Mouse (Mus musculus): ENCODE results near the gene Agtrap.
"Not testable (repeated sequence)": the region's sequence is repeated elsewhere in the genome, so short reads cannot be mapped to it uniquely, and the experiment has no call there.

Gene Agtrap

DNA sequence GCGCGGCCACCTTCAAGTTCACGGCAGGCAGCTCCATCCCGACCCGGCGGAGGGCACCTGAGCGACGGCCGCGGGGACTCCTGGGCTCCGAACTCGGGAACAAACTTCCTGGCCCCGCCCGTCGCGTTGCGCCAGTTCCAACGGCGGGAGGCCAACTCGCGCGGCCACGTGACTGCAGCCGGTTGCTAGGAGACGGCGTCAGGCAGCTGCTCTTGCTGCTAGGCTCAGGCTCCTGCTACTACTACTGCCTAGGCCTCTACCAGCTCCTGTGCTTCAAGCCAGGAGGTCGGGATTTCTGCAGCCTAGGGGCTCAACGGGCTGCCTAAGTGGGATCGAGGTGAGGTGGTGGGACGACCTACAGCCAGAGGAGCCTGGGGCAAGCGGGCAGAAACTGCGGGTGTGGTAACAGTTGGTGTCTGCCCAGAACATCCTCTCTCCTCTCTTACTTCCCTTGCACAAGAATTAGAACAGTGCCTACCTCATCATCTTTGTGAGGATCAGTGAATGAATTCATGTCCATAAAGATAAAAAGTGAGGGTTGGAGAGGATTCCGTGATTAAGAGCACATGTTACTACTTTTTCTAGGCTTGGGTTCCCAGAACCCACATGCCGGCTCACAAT, at the start of gene Agtrap:
Gene Agtrap (minus strand): TSS at position 125 of the 621 bp plus-strand sequence.
- peak; percentile 92 for DNase-seq (ENCODE audit: extremely low spot score, low spot score)

- no peak for DNase-seq (ENCODE audit: extremely low spot score, low spot score)
Observed at GRCm38 (mm10) chr4:148137503-148137902, 49.7 kb upstream of the Agtrap start.

DNA sequence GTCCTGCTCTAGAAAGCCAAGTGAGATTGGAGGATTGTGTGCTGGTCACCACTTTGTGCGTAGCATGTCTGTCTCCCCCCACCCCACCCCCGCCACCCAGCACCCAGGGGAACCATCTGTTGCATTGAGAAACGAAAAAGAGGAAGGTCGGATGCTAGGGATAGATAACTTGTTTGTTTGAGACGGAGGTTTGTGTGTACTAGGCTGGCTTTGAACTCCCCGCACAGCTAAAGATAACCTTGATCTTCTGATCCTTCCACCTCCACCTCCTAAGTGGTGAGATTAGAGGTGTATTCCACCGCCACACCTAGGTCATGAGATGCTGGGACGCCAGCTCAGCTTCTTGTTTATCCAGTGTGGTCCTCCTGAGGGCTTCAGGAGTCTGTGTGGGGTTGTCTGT, 47.2 kb upstream of the Agtrap start:
- no peak for DNase-seq (ENCODE audit: extremely low spot score, low spot score)

DNA sequence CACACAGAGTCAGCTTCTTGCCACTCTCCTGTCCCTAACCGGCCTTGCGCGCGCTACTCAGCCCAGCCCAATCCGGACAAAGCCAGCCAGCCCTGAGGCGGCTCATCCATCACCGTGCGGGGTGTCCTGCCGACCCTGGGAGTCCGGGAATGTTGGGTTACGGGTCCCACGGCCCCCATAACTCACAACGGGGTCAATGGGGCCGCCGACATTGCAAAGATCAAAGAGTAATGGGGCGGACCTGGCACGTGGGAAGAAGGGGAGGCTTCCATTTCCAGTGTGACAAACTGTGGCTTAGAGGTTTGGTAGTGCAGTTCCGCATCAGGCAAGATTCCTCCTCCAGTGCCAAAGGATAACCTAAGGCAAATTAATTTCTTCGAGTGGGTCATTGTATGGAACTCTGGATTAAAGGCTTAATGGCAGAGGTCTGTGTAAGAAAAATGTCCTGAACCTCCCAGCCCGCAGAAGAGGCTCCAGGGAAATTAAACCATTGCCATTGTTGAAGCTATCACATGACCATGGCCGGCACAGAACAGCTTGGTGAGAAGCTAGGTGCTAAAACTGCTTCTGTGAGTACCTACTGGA, 43.8 kb upstream of the Agtrap start:
- peak; percentile 93 for DNase-seq (ENCODE audit: extremely low spot score, low spot score)

DNA sequence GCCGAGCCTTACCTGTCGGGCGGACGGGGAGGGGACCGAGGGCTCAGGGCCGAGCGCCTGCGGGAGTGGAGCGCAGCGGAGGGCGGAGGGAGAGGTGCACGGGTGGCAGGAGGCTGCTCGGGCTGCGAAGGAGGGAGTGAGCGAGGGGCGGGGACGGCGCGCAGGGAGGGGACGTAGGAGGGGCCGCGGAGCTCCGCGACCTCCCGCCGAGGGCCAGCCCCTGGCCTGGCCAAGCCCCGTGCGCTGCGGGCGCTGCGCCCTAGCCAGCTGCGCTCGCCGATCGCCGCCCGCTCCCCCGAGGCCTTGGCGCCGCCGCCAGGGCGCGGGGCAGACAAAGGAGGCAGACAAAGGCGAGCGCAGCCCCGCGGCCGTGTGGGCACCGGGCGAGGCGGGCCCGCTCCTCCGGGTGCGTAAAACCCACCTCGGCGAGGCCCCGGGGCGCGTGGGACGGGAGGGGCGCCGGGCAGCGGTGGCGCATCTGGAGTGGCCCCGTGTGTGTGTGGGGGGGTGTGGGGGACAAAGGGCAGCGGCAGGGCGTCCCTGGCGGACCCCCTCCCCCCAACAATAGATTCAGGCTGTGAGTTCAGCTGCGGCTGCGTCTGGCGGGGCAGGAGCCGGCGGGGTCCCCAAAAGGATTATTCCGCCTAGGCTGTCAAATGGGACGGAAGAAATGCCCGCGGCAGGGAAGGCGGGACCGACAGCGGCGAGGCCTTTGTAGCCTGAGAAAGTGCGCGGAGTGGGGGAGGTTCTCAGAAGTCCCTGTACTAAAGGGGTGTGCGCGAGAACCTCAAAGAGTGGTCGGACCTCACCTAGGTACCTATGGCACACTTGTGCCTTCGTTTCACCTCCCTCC, 43.0 kb upstream of the Agtrap start, which contains the start of gene Draxin:
Gene Draxin (minus strand): TSS at position 138 of the 853 bp plus-strand sequence.
- peak; percentile 82 for DNase-seq (ENCODE audit: extremely low spot score, low spot score)

- DNase-seq (ENCODE audit: extremely low spot score, low spot score): no peak
Observed at GRCm38 (mm10) chr4:148130133-148130532, 42.3 kb upstream of the Agtrap start, which contains the start of gene Mad2l2. Mad2l2 (plus strand) TSS chr4:148130384.

GRCm38 (mm10) chr4:148128672-148129071, 40.8 kb upstream of the Agtrap start:
- no peak for DNase-seq (ENCODE audit: extremely low spot score, low spot score)

DNA sequence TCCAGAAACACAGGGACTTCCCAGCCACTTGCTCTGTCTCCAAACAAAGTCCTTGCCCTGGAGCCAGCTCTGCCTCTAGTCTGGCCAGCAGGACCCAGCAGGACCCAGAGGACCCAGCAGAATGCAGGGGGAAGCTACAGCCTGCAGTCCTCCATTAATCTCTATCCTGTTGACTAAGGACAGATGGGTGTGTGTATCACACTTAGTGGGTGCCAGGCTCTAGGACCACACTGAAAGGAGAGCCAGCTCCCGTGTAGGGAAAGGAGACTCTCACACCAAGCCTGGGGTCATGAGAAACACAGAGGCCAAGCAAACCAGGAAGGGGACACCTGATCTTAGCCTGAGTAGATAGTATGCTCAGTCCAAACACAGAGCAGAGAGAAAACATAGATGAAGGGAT, 40.4 kb upstream of the Agtrap start:
- no peak for DNase-seq (ENCODE audit: extremely low spot score, low spot score)

- DNase-seq (ENCODE audit: extremely low spot score, low spot score): no peak
Observed at GRCm38 (mm10) chr4:148122694-148123066, 34.8 kb upstream of the Agtrap start.

- peak; percentile 43 for DNase-seq (ENCODE audit: extremely low spot score, low spot score)
Observed at GRCm38 (mm10) chr4:148121982-148122693, 34.3 kb upstream of the Agtrap start.

DNA sequence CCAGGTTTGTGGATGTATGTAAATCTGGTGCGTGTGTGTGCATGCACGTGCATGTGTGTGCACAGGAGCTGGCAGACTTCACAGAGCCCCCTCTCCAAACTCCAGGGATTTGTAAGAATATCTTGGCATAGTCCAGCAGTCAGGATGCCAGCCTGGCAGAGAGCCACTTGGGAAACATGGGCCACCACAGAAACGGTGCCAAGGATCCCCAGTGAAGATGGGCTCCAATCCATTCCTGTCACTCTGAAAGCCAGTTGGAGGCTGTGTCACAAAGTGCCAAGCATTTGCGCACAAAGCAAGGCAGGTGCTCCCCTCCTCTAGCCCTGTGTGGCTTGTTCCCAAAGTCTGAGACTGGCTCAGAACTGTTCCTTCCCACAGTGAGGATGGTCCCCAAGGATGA, 33.5 kb upstream of the Agtrap start:
- DNase-seq (ENCODE audit: extremely low spot score, low spot score): no peak

DNA sequence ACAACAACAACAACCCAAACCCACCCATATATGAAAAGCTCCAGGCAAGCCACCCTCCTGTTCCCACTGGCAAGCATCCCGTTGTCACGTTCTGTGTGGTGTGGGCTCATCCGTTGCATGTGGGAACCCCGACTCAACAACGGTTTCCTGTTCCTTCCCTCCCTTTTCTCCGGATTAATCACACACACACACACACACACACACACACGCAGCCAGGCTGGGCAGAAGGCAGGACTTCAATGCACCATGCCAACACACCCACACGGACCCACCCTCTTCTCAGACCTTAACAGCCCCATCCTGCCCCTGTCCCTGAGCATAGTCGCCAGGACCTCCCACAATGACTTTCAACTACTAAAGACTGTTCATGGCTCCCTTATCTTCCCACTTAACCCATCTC, 32.7 kb upstream of the Agtrap start:
- DNase-seq (ENCODE audit: extremely low spot score, low spot score): no peak

DNA sequence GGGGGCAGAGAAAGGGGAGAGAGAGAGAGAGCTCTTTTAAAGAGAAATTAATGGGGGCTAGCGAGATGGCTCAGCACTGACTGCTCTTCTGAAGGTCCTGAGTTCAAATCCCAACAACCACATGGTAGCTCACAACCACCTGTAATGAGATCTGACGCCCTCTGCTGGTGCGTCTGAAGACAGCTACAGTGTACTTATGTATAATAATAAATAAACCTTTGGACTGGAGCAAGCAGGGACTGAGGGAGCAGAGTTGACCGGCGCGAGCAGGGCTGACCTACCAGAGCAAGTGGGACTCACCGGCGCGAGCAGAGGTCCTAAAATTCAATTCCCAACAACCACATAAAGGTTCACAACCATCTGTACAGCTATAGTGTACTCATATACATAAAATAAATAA, 31.7 kb upstream of the Agtrap start:
- not testable (repeated sequence) for DNase-seq (ENCODE audit: extremely low spot score, low spot score)

DNA sequence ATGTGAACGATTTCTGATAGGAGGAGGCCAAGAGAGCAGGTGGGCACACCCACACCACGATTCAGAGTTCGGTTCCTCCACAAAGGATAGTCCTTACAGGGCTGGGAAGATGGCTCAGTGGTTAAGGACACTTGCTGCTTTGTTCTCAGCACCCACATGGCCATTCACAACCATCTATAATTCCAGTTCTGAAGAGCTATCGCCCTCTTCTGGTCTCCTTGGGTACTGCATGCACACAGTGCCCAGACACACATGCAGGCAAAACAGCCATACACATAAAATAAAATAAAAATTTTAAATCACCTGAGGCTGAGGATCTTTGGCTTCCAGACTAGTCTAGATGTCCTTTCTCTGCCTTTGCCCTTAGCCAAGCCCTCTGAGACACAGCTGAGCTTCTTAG, 29.6 kb upstream of the Agtrap start:
- DNase-seq (ENCODE audit: extremely low spot score, low spot score): no peak

DNA sequence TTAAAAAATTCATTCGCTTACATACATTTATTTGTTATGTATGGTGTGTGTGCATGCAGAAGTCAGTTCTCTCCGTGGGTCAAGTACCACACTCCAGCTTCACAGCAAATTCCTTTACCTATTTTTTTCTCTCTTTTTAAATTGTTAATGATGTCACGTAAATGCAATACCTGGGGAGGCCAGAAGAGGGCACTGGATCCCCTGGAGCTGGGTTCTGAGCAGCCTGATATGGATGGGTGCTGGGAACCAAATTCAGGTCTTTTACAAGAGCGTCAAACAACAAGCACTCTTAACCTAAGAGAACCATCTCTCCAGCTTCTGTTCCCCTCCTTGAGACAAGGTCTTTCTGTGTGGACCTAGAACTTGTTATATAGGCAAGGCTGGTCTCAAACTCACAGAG, 28.8 kb upstream of the Agtrap start:
- DNase-seq (ENCODE audit: extremely low spot score, low spot score): peak; percentile 26

DNA sequence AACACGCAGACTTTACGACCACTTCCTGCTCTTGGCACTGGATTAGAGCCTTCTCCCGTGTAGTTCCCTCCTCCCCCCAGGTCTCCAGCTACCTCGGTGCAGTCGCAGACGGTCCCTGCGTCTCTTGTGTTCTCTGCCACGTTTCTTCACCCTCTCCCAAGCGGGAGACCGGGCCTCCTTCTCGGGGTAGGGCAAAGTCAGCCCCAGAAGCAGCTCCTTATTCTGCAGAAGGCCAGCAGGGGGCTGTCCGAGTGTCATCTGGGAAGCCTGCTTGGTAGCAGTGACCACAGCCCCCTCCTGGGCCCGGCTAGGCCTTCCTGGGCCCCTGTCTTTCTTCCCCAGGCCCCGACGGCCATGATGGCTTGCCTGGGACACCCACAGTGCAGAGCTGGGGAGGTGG, 27.6 kb upstream of the Agtrap start:
- peak; percentile 61 for DNase-seq (ENCODE audit: extremely low spot score, low spot score)

DNA sequence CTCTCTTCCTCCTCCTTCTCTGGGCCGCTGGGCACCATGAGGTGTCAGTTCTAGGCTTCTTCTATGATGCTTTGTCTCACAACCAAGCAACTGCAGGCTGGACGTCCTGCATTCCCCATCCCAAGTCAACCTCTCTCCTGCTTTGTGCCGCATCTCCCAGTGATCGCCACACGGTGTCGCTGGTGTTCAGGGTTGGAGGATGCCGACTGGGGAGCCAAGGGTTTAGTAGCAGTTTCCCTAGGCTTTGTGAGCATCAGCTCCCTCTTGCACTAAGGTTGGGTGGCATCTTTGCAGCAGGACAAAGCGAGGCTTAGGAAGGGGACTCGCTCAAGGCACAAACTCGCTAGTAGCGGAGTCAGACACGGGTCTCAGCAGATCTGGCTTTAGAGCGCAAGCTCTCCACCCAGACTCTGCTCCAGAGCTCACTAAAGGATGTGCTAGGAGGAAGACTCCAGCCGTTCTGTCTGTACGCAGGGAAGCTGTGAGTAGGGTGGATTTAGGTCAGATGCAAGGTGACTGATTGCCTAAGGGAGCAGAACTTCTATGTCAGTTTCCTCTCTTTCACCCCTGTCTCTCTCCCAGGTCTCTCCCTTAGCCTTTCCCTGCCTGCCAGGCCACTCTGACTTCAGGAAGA, 27.0 kb upstream of the Agtrap start:
- peak; percentile 93 for DNase-seq (ENCODE audit: extremely low spot score, low spot score)

DNA sequence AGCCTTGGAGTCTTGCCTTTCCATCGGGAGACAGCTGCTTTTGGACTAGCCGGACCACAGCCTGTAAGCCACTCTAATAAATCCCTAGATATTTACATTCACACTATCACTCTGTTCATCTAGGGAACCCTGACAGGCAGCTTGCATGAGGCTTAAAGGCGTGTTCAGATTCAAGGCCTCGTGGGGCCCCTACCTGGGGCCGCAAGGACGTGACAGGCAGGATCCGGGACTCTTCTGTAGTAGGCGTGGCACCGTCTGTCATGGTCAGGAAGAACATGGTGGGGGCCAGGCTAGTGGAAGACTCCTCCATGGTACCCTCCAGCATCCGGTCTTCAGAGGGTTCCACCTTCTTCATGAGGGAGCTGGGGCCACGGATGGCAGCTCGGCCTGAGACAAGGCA, 24.7 kb upstream of the Agtrap start:
- no peak for DNase-seq (ENCODE audit: extremely low spot score, low spot score)

DNA sequence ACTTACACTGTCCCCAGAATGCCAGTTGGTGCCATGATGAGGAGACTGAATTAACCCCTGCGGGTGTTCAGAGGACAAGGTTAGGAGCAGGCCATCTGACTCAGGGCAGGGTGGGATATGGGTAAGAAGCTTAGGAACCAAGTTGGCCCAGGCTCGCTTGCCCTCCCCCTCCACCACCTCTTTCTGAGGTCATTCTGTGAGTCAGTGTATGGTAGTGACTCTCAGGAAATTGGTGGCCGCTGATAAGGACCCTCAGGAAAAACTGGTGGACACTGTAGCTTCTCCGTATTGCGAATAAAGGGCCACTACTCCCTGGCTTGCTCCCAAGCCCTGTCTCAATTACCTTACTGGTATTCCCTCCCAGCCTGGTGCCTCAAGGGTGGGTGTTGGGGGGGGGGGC, 21.4 kb upstream of the Agtrap start:
- DNase-seq (ENCODE audit: extremely low spot score, low spot score): no peak

- no peak for DNase-seq (ENCODE audit: extremely low spot score, low spot score)
Observed at GRCm38 (mm10) chr4:148108565-148109100, 20.8 kb upstream of the Agtrap start.
